Mouse (Mus musculus) liver, adult 2 months (tissue): ENCODE results near the gene Aqp11. TPM values are rescaled to one million over a fixed set of nuclear protein-coding genes. Genes with fewer than 3 reads are reported as not detected.

Experiments used
- DNase-seq: peaks from one replicate; pipeline ENCODE4 v3.0.0-alpha.2; 2011; ENCODE audit warnings: low read depth, low spot score; ENCODE audit errors: extremely low read depth
- H3K27ac ChIP-seq: fragments of 200-500 bp; replicated peaks from 2 replicates; pipeline ENCODE4 v1.5.1; 2012; ENCODE audit warnings: low read depth, mild to moderate bottlenecking, control low read depth, inconsistent platforms, low read length; ENCODE audit not compliant: insufficient read depth
- H3K27me3 ChIP-seq: fragments of 200-500 bp; 2 replicates; pipeline ENCODE4 v1.6.1; 2012; ENCODE audit warnings: mild to moderate bottlenecking, moderate library complexity, low read length, inconsistent platforms; ENCODE audit not compliant: control insufficient read depth, insufficient read depth
- H3K36me3 ChIP-seq: fragments of 200-500 bp; 2 replicates; pipeline ENCODE4 v1.6.1; 2012; ENCODE audit warnings: low read length, inconsistent platforms; ENCODE audit not compliant: control insufficient read depth, insufficient read depth
- H3K4me1 ChIP-seq: fragments of 200-500 bp; 2 replicates; pipeline ENCODE4 v1.6.1; 2011; ENCODE audit warnings: low read length; ENCODE audit not compliant: control insufficient read depth, insufficient read depth
- H3K4me3 ChIP-seq: fragments of 200-500 bp; 2 replicates; pipeline ENCODE4 v1.5.1; 2011; ENCODE audit warnings: low read depth, mild to moderate bottlenecking, control low read depth, low read length, moderate library complexity; ENCODE audit not compliant: insufficient read depth
- H3K79me2 ChIP-seq: fragments of 200-500 bp; 2 replicates; pipeline ENCODE4 v1.6.1; 2012; ENCODE audit warnings: inconsistent platforms, mild to moderate bottlenecking, low read length, moderate library complexity; ENCODE audit not compliant: control insufficient read depth, insufficient read depth
- H3K9ac ChIP-seq: fragments of 200-500 bp; 2 replicates; pipeline ENCODE4 v1.6.1; 2012; ENCODE audit warnings: low read depth, mild to moderate bottlenecking, control low read depth, inconsistent platforms, low read length
- CTCF ChIP-seq: fragments of 200-500 bp; IDR thresholded peaks from 2 replicates; pipeline ENCODE4 v1.5.1; 2011; ENCODE audit warnings: low read depth, low read length, control low read depth
- POLR2A ChIP-seq: fragments of 200-500 bp; IDR thresholded peaks from 2 replicates; pipeline ENCODE4 v1.6.1; 2011; ENCODE audit warnings: low read length, control low read depth; ENCODE audit not compliant: insufficient read depth; ENCODE audit errors: extremely low read depth
- WGBS: fragments of 180-500 bp; shearing (Covaris S2); methylation state at CpG from one replicate; pipeline ENCODE4 v1.1.7; 2018; 5-methylcytosine and 5-hydroxymethylcytosine counted together
- polyA plus RNA-seq: library from polyadenylated mRNA; depleted of rRNA; stranded (reverse); fragments of >200 nt; gene quantifications from 2 replicates; pipeline ENCODE4 v1.2.3, GENCODE M21; 2012
- total RNA-seq: library from RNA; depleted of rRNA; stranded (reverse); fragments of >200 nt; gene quantifications from 2 replicates; pipeline ENCODE4 v1.2.3, GENCODE M21; 2014

Gene Aqp11
- total and polyA plus RNA-seq, 2 experiments = 17.1 to 36.8 TPM

DNA sequence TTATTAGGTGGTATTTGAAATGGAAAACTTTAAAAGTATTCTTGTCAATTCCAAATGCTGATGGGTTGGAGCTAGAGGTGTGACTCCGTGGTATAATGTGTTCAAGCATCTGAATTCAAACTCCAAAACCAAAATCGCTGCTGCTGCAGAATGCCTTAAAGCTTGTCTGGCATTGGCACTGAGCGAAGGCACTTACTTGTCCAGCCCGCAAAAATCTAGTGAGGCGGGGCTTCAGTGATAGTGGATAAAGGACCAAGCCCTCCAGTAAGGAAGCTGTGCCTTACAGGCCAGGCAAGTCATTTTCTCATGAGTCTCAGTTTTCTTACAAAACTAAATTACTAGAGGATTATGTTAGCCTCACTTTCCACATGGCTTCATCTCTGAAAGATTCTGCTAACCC, 30.3 kb downstream of the Aqp11 start:
- TF ChIP-seq CTCF (no peak), POLR2A (no peak)
- no peak for DNase-seq
- WGBS = 84% methylated on average over 5 of the region's 5 CpGs

GRCm38 (mm10) chr7:97707123-97707522, 31.0 kb downstream of the Aqp11 start:
- peak; percentile 76 for DNase-seq
- 26% methylated on average over 4 of the region's 4 CpGs for WGBS

More for the DNA sequence above, 30.3 kb downstream of the Aqp11 start:
- Histone ChIP-seq H3K27ac (no peak overlapping the region; the same call in none of the 2 replicates), H3K36me3 (peaks cover 11% of the 10 kb centered on the region), H3K4me1 (peaks cover 4% of the 10 kb centered on the region), H3K79me2 (peaks cover 25% of the 10 kb centered on the region), H3K4me3 (no peak overlapping the region), H3K9ac (no peak overlapping the region), H3K27me3 (no peaks in the 10 kb centered on the region)

GRCm38 (mm10) chr7:97701106-97701505, 37.0 kb downstream of the Aqp11 start:
- TF ChIP-seq POLR2A = no peak
- no peak for TF ChIP-seq CTCF
- Histone ChIP-seq H3K4me3 (no peak overlapping the region), H3K27me3 (no peaks in the 10 kb centered on the region), H3K27ac (no peak overlapping the region; the same call in 1 of the 2 replicates), H3K36me3 (0 out of 2 replicates have a peak, but pooled peaks cover 2% of the 10 kb centered on the region), H3K79me2 (peaks cover 35% of the 10 kb centered on the region), H3K4me1 (peaks cover 7% of the 10 kb centered on the region), H3K9ac (no peak overlapping the region)
- 64% methylated on average over 6 of the region's 6 CpGs for WGBS
- no peak for DNase-seq

More at GRCm38 (mm10) chr7:97707123-97707522, 31.0 kb downstream of the Aqp11 start:
- H3K27ac ChIP-seq = 0 out of 2 replicates have a peak overlapping the region, but pooled peaks have one; percentile 1
- H3K9ac ChIP-seq = no peak overlapping the region
- no peaks in the 10 kb centered on the region for H3K27me3 ChIP-seq
- TF ChIP-seq CTCF (no peak), POLR2A (no peak)
- peaks cover 30% of the 10 kb centered on the region for H3K79me2 ChIP-seq
- H3K4me3 ChIP-seq = no peak overlapping the region
- H3K36me3 ChIP-seq = peaks cover 8% of the 10 kb centered on the region
- peaks cover 4% of the 10 kb centered on the region for H3K4me1 ChIP-seq

GRCm38 (mm10) chr7:97700173-97700572, 37.9 kb downstream of the Aqp11 start:
- no peak overlapping the region for H3K9ac ChIP-seq
- H3K27ac ChIP-seq = no peak overlapping the region
- 92% methylated on average over 4 of the region's 4 CpGs for WGBS
- peaks cover 11% of the 10 kb centered on the region for H3K4me1 ChIP-seq
- DNase-seq = no peak
- peaks cover 32% of the 10 kb centered on the region for H3K79me2 ChIP-seq
- no peak overlapping the region for H3K4me3 ChIP-seq
- H3K27me3 ChIP-seq = no peaks in the 10 kb centered on the region
- no peaks in the 10 kb centered on the region for H3K36me3 ChIP-seq
- TF ChIP-seq POLR2A (no peak), CTCF (no peak)

- no peak; the same call in 1 of the 2 replicates for TF ChIP-seq POLR2A
- no peak for TF ChIP-seq CTCF
- Histone ChIP-seq H3K27me3 (no peaks in the 10 kb centered on the region), H3K9ac (peak within 1 kb of the TSS; percentile 89), H3K4me1 (peaks cover 11% of the 10 kb centered on the region), H3K79me2 (peaks cover 12% of the 10 kb centered on the region; the same call in 1 of the 2 replicates), H3K36me3 (no peaks in the 10 kb centered on the region), H3K4me3 (peak within 1 kb of the TSS; percentile 89), H3K27ac (peak within 1 kb of the TSS; percentile 24)
- peak; percentile 84 for DNase-seq
- under 1% methylated on average over 63 of the region's 63 CpGs for WGBS
These were observed 41.4 kb downstream of the Aqp11 start, which contains the start of gene Clns1a for GRCm38 (mm10) chr7:97696506-97697254. Gene Clns1a, plus strand, starts transcription at chr7:97696634.

DNA sequence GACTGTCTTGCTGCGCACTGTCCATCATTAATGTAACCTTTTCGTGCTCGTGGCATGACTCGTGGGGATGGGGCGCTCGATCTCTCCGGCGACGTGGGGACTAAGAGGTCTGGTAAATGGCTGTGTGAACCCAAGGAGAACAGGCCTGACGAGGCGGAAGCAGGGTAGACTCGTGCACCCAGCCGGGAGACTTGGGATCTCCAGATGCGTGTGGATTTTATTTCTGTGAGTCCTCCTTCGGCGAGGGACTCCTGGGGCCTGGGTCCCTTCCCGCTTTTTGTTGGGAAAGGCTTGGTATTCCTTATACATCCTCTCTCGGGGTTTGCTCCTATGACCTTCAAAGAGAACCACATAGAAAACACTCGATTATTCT, 42.0 kb downstream of the Aqp11 start:
- Histone ChIP-seq H3K79me2 (peaks cover 12% of the 10 kb centered on the region; the same call in 1 of the 2 replicates), H3K4me1 (peaks cover 7% of the 10 kb centered on the region), H3K27me3 (no peaks in the 10 kb centered on the region), H3K27ac (no peak overlapping the region; the same call in 1 of the 2 replicates), H3K36me3 (no peaks in the 10 kb centered on the region), H3K9ac (peak overlapping the region; percentile 5), H3K4me3 (peak overlapping the region; percentile 89)
- no peak for TF ChIP-seq CTCF
- TF ChIP-seq POLR2A = no peak
- DNase-seq = no peak
- WGBS = 37% methylated on average over 19 of the region's 19 CpGs
